Comparison of ENCODE assay signal across 12 mouse cellular contexts in the genomic region with DNA sequence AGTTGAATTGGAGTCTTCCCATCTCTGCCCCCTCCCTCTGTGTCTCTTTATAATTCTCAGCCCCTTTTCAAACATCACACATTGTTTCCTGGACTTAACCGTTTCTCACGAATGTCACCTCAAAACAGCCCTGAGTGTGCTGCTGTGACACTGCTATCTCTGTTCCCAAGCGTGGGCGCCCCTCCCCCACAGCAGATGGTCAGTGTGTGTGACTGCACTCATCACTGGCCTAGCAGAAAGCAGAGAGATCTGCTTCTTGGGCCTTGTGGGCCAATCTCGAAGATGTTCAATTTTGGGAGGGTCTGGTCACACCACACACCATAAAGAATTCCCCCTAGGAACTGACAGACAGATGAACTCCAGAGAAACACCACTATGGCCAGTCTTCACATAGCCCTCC.
A peak's percentile ranks its signal among the peaks of the same experiment; 100 is the strongest.
DNase-seq lines count a peak whose midpoint lies in the region; ATAC-seq lines count a peak whose summit lies in the region.
"Had no signal": no experiment of that assay in that cellular context is flagged by ENCODE, and none has a peak within 500 bp of the region (broad histone marks: within the 10 kb centered on the region; RNA-seq: fewer than 3 reads in every experiment).

No protein-coding gene starts in this region.

- no peaks in the 10 kb centered on the region for H3K9me3 ChIP-seq in embryonic facial prominence, embryonic 10.5 days
- no peaks in the 10 kb centered on the region for H3K9me3 ChIP-seq in neural tube, embryonic 11.5 days (ENCODE audit: control insufficient read depth, low read length)
- no peaks in the 10 kb centered on the region for H3K9me3 ChIP-seq in kidney, embryonic 14.5 days (ENCODE audit: control insufficient read depth, low read length)
- H3K9me3 ChIP-seq: lung, embryonic 15.5 days had no signal

- 42% methylated on average over 5 of the region's 5 CpGs for WGBS in embryonic facial prominence, embryonic 10.5 days
- 27% methylated on average over 5 of the region's 5 CpGs for WGBS in neural tube, embryonic 11.5 days
- WGBS in kidney, embryonic 14.5 days = 30% methylated on average over 5 of the region's 5 CpGs

- ATAC-seq in neural tube, embryonic 11.5 days (ENCODE audit: insufficient read depth, low FRiP score, low TSS enrichment) = peak; percentile 50; the same call in 1 of the 2 replicates
- ATAC-seq in kidney, embryonic 14.5 days (ENCODE audit: low FRiP score, low TSS enrichment) = no peak
- ATAC-seq: activated CD4-positive, CD25-positive, alpha-beta regulatory T cell, adult 4 months; inflammation-experienced regulatory T-cells, adult 6 months had no signal

- H3K27me3 ChIP-seq in embryonic facial prominence, embryonic 10.5 days (replicated peaks; ENCODE audit: low read depth, poor library complexity, severe bottlenecking) = no peaks in the 10 kb centered on the region
- no peaks in the 10 kb centered on the region for H3K27me3 ChIP-seq in neural tube, embryonic 11.5 days (ENCODE audit: control insufficient read depth, insufficient read depth, low read length)
- H3K27me3 ChIP-seq in kidney, embryonic 14.5 days (ENCODE audit: control insufficient read depth, insufficient read depth, low read length) = no peaks in the 10 kb centered on the region
- H3K27me3 ChIP-seq: lung, embryonic 15.5 days had no signal

- H3K27ac ChIP-seq in embryonic facial prominence, embryonic 10.5 days (replicated peaks) = 0 out of 2 replicates have a peak overlapping the region, but pooled peaks have one; percentile 6
- no peak overlapping the region for H3K27ac ChIP-seq in neural tube, embryonic 11.5 days (ENCODE audit: low read depth, low read length)
- H3K27ac ChIP-seq in kidney, embryonic 14.5 days (ENCODE audit: low read depth, low read length) = no peak overlapping the region
- H3K27ac ChIP-seq: lung, embryonic 15.5 days had no signal

- H3K4me1 ChIP-seq in embryonic facial prominence, embryonic 10.5 days = peaks cover 17% of the 10 kb centered on the region
- H3K4me1 ChIP-seq in neural tube, embryonic 11.5 days (ENCODE audit: control insufficient read depth, insufficient read depth, low read length) = peaks cover 4% of the 10 kb centered on the region; the same call in 1 of the 2 replicates
- H3K4me1 ChIP-seq in kidney, embryonic 14.5 days (ENCODE audit: control insufficient read depth, insufficient read depth, low read length) = peaks cover 6% of the 10 kb centered on the region; the same call in 1 of the 2 replicates

- H3K4me3 ChIP-seq in embryonic facial prominence, embryonic 10.5 days = no peak overlapping the region
- no peak overlapping the region for H3K4me3 ChIP-seq in neural tube, embryonic 11.5 days (ENCODE audit: low read depth, low read length)
- H3K4me3 ChIP-seq in kidney, embryonic 14.5 days (ENCODE audit: low read length) = no peak overlapping the region
- H3K4me3 ChIP-seq: lung, embryonic 15.5 days had no signal

- no peak overlapping the region for H3K4me2 ChIP-seq in neural tube, embryonic 11.5 days (ENCODE audit: low read depth)
- no peak overlapping the region for H3K4me2 ChIP-seq in kidney, embryonic 14.5 days (replicated peaks; ENCODE audit: low read depth, low read length)
- H3K4me2 ChIP-seq: lung, embryonic 15.5 days had no signal

- DNase-seq in kidney, postnatal 10 days = peak; percentile 24
- DNase-seq in kidney, adult 18-20 months = no peak
- peak; percentile 96 for DNase-seq in cerebellum, postnatal 10 days
- no peak for DNase-seq in embryonic facial prominence, embryonic 10.5 days (ENCODE audit: low spot score)
- DNase-seq in neural tube, embryonic 11.5 days (ENCODE audit: low spot score) = peak; percentile 64
- DNase-seq in testis, postnatal 10 days (ENCODE audit: low spot score) = no peak
- DNase-seq in urinary bladder, postnatal 25 days (ENCODE audit: low spot score) = no peak
- DNase-seq: heart, adult 18-20 months had no signal

- H3K9ac ChIP-seq in neural tube, embryonic 11.5 days (ENCODE audit: low read length) = no peak overlapping the region
- H3K9ac ChIP-seq in kidney, embryonic 14.5 days (ENCODE audit: low read depth, low read length) = no peak overlapping the region
- H3K9ac ChIP-seq: lung, embryonic 15.5 days had no signal

- H3K36me3 ChIP-seq in embryonic facial prominence, embryonic 10.5 days (replicated peaks) = no peaks in the 10 kb centered on the region
- H3K36me3 ChIP-seq in neural tube, embryonic 11.5 days (ENCODE audit: control insufficient read depth, insufficient read depth, low read length) = no peaks in the 10 kb centered on the region
- no peaks in the 10 kb centered on the region for H3K36me3 ChIP-seq in kidney, embryonic 14.5 days (ENCODE audit: control insufficient read depth, insufficient read depth, low read length)
- H3K36me3 ChIP-seq: lung, embryonic 15.5 days had no signal

Comparison
In these comparisons a context has a peak if more than half of its experiments do, and no peak if none do; other contexts are left out.
1. DNase-seq: peak in kidney, postnatal 10 days (single experiment), cerebellum, postnatal 10 days (2 of 2) and neural tube, embryonic 11.5 days (single experiment); none in kidney, adult 18-20 months (single experiment), embryonic facial prominence, embryonic 10.5 days (single experiment), testis, postnatal 10 days (single experiment) and urinary bladder, postnatal 25 days (single experiment).